Mouse (Mus musculus) forebrain, embryonic 12.5 days (tissue): ENCODE measurements around the gene Rinl. TPM values are rescaled to one million over a fixed set of nuclear protein-coding genes. Genes with fewer than 3 reads are reported as not detected.
A peak's percentile ranks its signal among the peaks of the same experiment; 100 is the strongest.

Experiments
- ATAC-seq: fragments of 200-750 bp; cut with Nextera tagmentation; 2 replicates; pipeline ENCODE4 v1.8.0; 2017; ENCODE audit warnings: moderate TSS enrichment; ENCODE audit not compliant: low FRiP score
- H3K27ac ChIP-seq: fragments of 300-500 bp; sonication (generic); 2 replicates; pipeline ENCODE4 v1.5.1; 2016; ENCODE audit warnings: mild to moderate bottlenecking
- H3K27me3 ChIP-seq: fragments of 300-500 bp; sonication (generic); 2 replicates; pipeline ENCODE4 v1.6.1; 2016; ENCODE audit warnings: mild to moderate bottlenecking
- H3K36me3 ChIP-seq: fragments of 300-500 bp; sonication (generic); replicated peaks from 2 replicates; pipeline ENCODE4 v1.6.1; 2016; ENCODE audit warnings: mild to moderate bottlenecking
- H3K4me1 ChIP-seq: fragments of 300-500 bp; sonication (generic); 2 replicates; pipeline ENCODE4 v1.6.1; 2016
- H3K4me2 ChIP-seq: fragments of 300-500 bp; sonication (generic); 2 replicates; pipeline ENCODE4 v1.6.1; 2016; ENCODE audit warnings: mild to moderate bottlenecking, moderate library complexity
- H3K4me3 ChIP-seq: fragments of 300-500 bp; sonication (generic); replicated peaks from 2 replicates; pipeline ENCODE4 v1.5.1; 2016; ENCODE audit warnings: mild to moderate bottlenecking
- H3K9ac ChIP-seq: fragments of 300-500 bp; sonication (generic); 2 replicates; pipeline ENCODE4 v1.6.1; 2016; ENCODE audit warnings: mild to moderate bottlenecking
- H3K9me3 ChIP-seq: fragments of 300-500 bp; sonication (generic); 2 replicates; pipeline ENCODE4 v1.6.1; 2016
- WGBS: fragments of 180-500 bp; shearing (Covaris S2); methylation state at CpG from one replicate; pipeline ENCODE4 v1.1.7; 2016; 5-methylcytosine and 5-hydroxymethylcytosine counted together
- polyA plus RNA-seq: library from polyadenylated mRNA; unstranded; fragments of >200 nt; fragmentation: Nextera tagmentation; extraction: Ambion mirVana; gene quantifications from 2 replicates; pipeline ENCODE4 v1.2.1, GENCODE M21; 2016

The Rinl gene
- 1.2 and 2.5 TPM in 2 replicates for polyA plus RNA-seq

DNA sequence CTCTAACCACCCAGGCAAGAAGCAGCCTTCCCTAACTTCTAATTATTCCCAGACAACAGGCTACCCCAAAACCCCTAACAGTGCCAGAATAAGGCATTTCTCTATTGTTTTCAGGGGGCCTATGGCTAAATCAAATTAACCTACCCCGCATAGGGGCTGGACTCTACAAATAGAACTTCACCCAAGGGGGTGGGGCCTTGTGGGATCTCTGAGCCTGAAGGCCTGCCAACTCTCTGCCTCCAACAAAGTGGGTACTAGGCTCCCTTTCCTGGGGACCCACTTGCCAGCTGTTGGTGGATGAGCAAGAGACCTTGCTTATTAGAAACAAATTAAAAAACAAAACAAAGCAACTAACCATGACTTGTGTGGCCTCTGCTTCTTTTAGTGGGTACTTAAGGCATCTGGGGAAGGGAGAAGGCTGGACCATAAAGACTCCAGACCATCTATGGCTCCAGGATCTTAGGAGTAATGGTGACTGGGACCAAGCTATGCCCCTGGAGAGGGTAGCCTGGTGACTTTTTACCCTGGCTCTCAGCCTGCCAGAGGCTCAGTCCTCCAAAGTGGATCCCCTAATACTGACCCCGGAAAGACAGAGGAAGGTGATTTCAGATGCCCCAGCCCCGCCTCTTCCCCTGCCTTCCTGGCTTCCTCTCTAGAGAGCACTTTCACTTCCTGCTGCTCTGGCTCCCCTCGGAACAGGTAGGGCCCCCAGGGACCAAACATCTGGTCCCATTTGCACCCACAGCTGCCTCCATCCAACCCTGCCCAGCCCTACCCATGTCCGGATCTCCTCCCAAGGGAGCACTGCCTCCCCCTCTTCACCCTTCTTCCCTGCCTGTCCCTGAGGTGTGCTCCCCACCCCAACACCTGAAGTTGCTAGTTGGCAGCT lies at the start of gene Rinl:
Rinl (plus strand) TSS at position 663 of the 889 bp plus-strand sequence.
- Histone ChIP-seq H3K9ac (no peak within 1 kb of the TSS), H3K27ac (no peak within 1 kb of the TSS), H3K36me3 (peaks cover 23% of the 10 kb centered on the region), H3K4me3 (no peak within 1 kb of the TSS), H3K9me3 (no peaks in the 10 kb centered on the region), H3K27me3 (no peaks in the 10 kb centered on the region), H3K4me1 (no peaks in the 10 kb centered on the region), H3K4me2 (no peak within 1 kb of the TSS)
- no peak for ATAC-seq
- WGBS, result 75% methylated on average over 4 of the region's 5 CpGs

GRCm38 (mm10) chr7:28739829-28740228 lies 48.9 kb upstream of the Rinl start:
- H3K4me1 ChIP-seq, result peaks cover 15% of the 10 kb centered on the region
- no peaks in the 10 kb centered on the region for H3K27me3 ChIP-seq
- no peaks in the 10 kb centered on the region for H3K9me3 ChIP-seq
- no peak overlapping the region for H3K9ac ChIP-seq
- H3K4me3 ChIP-seq, result no peak overlapping the region
- H3K4me2 ChIP-seq, result no peak overlapping the region
- 95% methylated on average over 21 of the region's 21 CpGs for WGBS
- ATAC-seq, result no peak
- peaks cover 28% of the 10 kb centered on the region for H3K36me3 ChIP-seq
- no peak overlapping the region for H3K27ac ChIP-seq

- Histone ChIP-seq H3K9me3 (no peaks in the 10 kb centered on the region), H3K27ac (no peak overlapping the region), H3K4me1 (peaks cover 15% of the 10 kb centered on the region), H3K27me3 (no peaks in the 10 kb centered on the region), H3K36me3 (peaks cover 32% of the 10 kb centered on the region), H3K4me3 (peak overlapping the region; percentile 65), H3K4me2 (peak overlapping the region; percentile 91), H3K9ac (peak overlapping the region; percentile 82)
- 42% methylated on average over 9 of the region's 9 CpGs for WGBS
- ATAC-seq, result no peak
Measured at GRCm38 (mm10) chr7:28740949-28741348, 47.8 kb upstream of the Rinl start.

DNA sequence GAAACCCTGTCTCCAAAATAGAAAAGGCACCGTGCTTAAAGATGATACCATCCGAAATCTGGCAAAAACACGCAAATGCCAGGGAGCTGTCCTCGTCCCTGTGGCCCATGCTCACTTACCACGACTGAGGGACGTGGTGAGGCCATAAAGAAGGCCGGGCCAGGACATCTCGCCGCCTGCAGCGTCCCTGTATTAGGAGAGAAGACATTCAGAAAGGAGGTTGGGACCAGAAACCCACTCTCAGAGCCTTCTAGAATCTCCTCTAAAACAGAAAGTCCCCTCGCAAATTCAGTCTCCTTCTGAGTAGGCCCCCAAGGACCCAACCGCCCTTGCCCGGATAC lies 47.4 kb upstream of the Rinl start:
- Histone ChIP-seq H3K4me2 (peak overlapping the region; percentile 91), H3K4me1 (peaks cover 15% of the 10 kb centered on the region), H3K27ac (peak overlapping the region; percentile 71; the same call in 1 of the 2 replicates), H3K9ac (peak overlapping the region; percentile 82), H3K4me3 (peak overlapping the region; percentile 65), H3K36me3 (peaks cover 36% of the 10 kb centered on the region), H3K27me3 (no peaks in the 10 kb centered on the region), H3K9me3 (no peaks in the 10 kb centered on the region)
- WGBS, result 0% methylated on average over 13 of the region's 13 CpGs
- peak; percentile 51 for ATAC-seq

GRCm38 (mm10) chr7:28741709-28742438 lies 46.9 kb upstream of the Rinl start, which contains the start of the genes Mrps12 and Sars2:
Gene Mrps12 (minus strand): TSS chr7:28741820.
Gene Sars2 (plus strand): TSS chr7:28741992.
- peak; percentile 99 for ATAC-seq
- H3K4me2 ChIP-seq, result peak within 1 kb of the TSS; percentile 91
- peak within 1 kb of the TSS; percentile 71 for H3K27ac ChIP-seq
- no peaks in the 10 kb centered on the region for H3K9me3 ChIP-seq
- peak within 1 kb of the TSS; percentile 65 for H3K4me3 ChIP-seq
- WGBS, result under 1% methylated on average over 39 of the region's 39 CpGs
- H3K27me3 ChIP-seq, result no peaks in the 10 kb centered on the region
- H3K36me3 ChIP-seq, result peaks cover 41% of the 10 kb centered on the region
- peaks cover 15% of the 10 kb centered on the region for H3K4me1 ChIP-seq
- peak within 1 kb of the TSS; percentile 82 for H3K9ac ChIP-seq

DNA sequence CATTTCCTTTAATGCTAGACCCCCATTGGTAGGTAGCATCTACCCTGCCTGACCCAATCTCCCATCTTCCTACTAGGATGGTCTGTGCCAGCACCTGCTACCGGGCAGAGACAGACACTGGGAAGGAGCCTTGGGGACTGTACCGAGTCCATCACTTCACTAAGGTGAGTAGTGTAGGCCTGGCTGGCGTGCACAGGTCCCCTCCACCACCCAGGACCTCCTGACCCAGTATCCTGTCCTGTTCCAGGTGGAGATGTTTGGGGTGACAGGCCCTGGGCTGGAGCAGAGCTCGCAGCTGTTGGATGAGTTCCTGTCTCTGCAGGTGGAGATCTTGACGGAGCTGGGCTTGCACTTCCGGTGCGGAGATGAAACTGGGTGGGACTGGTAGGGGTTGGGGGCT lies 38.8 kb upstream of the Rinl start:
- ATAC-seq, result no peak
- 95% methylated on average over 7 of the region's 7 CpGs for WGBS
- Histone ChIP-seq H3K4me3 (no peak overlapping the region), H3K4me1 (no peaks in the 10 kb centered on the region), H3K36me3 (peaks cover 55% of the 10 kb centered on the region), H3K9ac (no peak overlapping the region), H3K4me2 (no peak overlapping the region), H3K27ac (no peak overlapping the region), H3K27me3 (no peaks in the 10 kb centered on the region), H3K9me3 (no peaks in the 10 kb centered on the region)

DNA sequence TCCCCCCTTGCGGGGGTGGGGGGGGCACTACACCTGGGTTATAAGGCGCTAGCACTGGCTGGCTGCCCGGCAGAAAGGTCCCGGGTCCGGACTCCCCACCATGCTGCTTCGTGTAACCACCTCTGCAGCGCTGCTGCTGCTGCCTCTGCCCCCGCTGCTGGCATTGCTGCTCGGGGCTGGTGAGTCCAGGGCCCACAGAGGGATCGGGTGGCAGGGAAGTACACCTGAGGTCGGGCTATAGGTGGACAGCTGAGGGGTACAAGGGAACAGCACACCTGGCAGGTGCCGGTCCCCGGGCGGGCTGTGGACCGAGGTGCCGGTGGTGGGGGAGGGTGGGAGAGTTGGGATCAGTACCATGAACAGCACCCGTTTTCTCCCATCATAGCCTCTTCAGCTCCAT lies 32.7 kb upstream of the Rinl start, which contains the start of gene Ccer2:
Ccer2 (plus strand) TSS at position 96 of the 400 bp plus-strand sequence.
- peaks cover 48% of the 10 kb centered on the region for H3K36me3 ChIP-seq
- ATAC-seq, result no peak
- peaks cover 7% of the 10 kb centered on the region for H3K4me1 ChIP-seq
- H3K4me3 ChIP-seq, result 0 out of 2 replicates have a peak within 1 kb of the TSS, but pooled peaks have one; percentile 11
- peaks cover 24% of the 10 kb centered on the region for H3K27me3 ChIP-seq
- H3K4me2 ChIP-seq, result peak within 1 kb of the TSS; percentile 38
- H3K27ac ChIP-seq, result no peak within 1 kb of the TSS
- WGBS, result 5% methylated on average over 15 of the region's 17 CpGs
- no peaks in the 10 kb centered on the region for H3K9me3 ChIP-seq
- 0 out of 2 replicates have a peak within 1 kb of the TSS, but pooled peaks have one; percentile 7 for H3K9ac ChIP-seq

DNA sequence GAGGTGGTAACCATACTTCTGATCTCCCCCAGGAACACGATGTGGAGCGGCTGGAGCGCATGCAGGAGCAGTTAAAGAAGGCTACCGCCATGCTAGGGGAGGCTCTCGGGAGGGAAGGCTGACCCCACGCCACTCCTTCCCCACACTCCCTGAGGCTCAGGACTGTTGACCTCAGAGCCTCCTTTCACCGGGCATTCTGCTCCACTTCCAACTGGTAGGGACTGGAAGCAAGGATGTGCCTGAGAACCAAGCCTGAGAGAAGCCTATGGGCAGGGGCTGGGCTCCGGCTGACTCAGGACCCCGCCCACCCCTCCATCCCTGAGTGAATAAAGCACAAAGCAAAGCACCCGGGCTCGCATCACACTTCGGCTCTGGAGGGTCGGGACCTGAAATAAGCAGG lies 30.1 kb upstream of the Rinl start:
- Histone ChIP-seq H3K27me3 (peaks cover 24% of the 10 kb centered on the region), H3K4me1 (peaks cover 7% of the 10 kb centered on the region), H3K36me3 (peaks cover 41% of the 10 kb centered on the region), H3K9me3 (no peaks in the 10 kb centered on the region), H3K27ac (no peak overlapping the region), H3K4me3 (no peak overlapping the region), H3K4me2 (no peak overlapping the region), H3K9ac (no peak overlapping the region)
- 82% methylated on average over 13 of the region's 13 CpGs for WGBS
- no peak for ATAC-seq

- WGBS, result 94% methylated on average over 9 of the region's 9 CpGs
- Histone ChIP-seq H3K4me2 (no peak overlapping the region), H3K9me3 (no peaks in the 10 kb centered on the region), H3K4me1 (peaks cover 10% of the 10 kb centered on the region), H3K36me3 (peaks cover 36% of the 10 kb centered on the region), H3K9ac (no peak overlapping the region), H3K27me3 (peaks cover 6% of the 10 kb centered on the region), H3K27ac (no peak overlapping the region), H3K4me3 (no peak overlapping the region)
- ATAC-seq, result no peak
Measured at GRCm38 (mm10) chr7:28761907-28762306, 26.9 kb upstream of the Rinl start.

GRCm38 (mm10) chr7:28765211-28765610 lies 23.6 kb upstream of the Rinl start:
- H3K4me3 ChIP-seq, result 0 out of 2 replicates have a peak overlapping the region, but pooled peaks have one; percentile 79
- 85% methylated on average over 6 of the region's 6 CpGs for WGBS
- peaks cover 27% of the 10 kb centered on the region for H3K4me1 ChIP-seq
- peaks cover 16% of the 10 kb centered on the region for H3K36me3 ChIP-seq
- no peaks in the 10 kb centered on the region for H3K27me3 ChIP-seq
- H3K9ac ChIP-seq, result peak overlapping the region; percentile 68; the same call in 1 of the 2 replicates
- ATAC-seq, result no peak
- H3K9me3 ChIP-seq, result no peaks in the 10 kb centered on the region
- peak overlapping the region; percentile 74 for H3K4me2 ChIP-seq
- H3K27ac ChIP-seq, result no peak overlapping the region

DNA sequence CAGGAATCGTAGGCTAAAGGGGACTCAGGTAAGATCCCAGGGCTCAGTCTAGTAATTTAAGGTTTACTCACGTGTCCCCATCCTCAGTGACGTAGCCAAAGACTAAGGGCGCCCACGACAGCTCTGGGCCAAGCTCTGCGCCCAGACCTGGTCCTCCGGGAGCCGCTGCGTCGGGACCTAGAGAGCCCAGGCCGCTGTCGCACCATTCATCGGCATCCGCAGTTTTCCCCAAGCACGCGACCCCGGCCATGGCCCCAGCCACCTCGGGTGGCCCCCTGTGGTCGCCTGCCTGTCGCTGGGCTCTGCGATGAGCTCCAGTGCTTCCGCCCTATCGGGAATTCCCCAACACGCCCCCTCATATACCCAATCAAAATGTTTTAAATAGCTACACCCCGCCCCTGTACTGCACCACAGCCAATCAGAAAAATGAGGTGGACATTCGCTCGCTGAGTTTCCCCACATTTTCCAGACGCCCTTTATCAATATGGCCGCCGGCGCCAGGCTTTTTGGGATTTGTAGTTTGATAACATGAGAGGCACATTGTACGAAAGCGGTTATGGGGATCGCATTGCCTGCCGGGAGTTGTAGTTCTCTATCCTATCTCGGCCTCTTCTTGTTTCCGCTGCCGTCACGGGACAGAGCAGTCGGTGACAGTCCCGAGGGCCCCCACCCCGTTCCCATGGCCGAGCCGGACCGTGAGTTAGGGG lies 22.4 kb upstream of the Rinl start, which contains the start of gene Sirt2:
Sirt2 (plus strand) TSS at position 563 of the 707 bp plus-strand sequence.
- peak; percentile 98 for ATAC-seq
- Histone ChIP-seq H3K27me3 (no peaks in the 10 kb centered on the region), H3K9ac (peak within 1 kb of the TSS; percentile 74), H3K36me3 (peaks cover 6% of the 10 kb centered on the region), H3K27ac (no peak within 1 kb of the TSS), H3K9me3 (no peaks in the 10 kb centered on the region), H3K4me3 (peak within 1 kb of the TSS; percentile 79), H3K4me1 (peaks cover 27% of the 10 kb centered on the region), H3K4me2 (peak within 1 kb of the TSS; percentile 76)
- under 1% methylated on average over 45 of the region's 45 CpGs for WGBS
